Mouse (Mus musculus) CD4-positive naive resting alpha-beta T cell, adult 57 days (primary cell): Measurements from ENCODE around the gene En2. TPM values are rescaled to one million over a fixed set of nuclear protein-coding genes. Genes with fewer than 3 reads are reported as not detected.

ENCODE experiments used
- total RNA-seq: library from RNA; stranded (reverse); gene quantifications from one replicate; pipeline ENCODE4 v1.2.4, GENCODE M21; 2023

Gene En2
- not detected for total RNA-seq

DNA sequence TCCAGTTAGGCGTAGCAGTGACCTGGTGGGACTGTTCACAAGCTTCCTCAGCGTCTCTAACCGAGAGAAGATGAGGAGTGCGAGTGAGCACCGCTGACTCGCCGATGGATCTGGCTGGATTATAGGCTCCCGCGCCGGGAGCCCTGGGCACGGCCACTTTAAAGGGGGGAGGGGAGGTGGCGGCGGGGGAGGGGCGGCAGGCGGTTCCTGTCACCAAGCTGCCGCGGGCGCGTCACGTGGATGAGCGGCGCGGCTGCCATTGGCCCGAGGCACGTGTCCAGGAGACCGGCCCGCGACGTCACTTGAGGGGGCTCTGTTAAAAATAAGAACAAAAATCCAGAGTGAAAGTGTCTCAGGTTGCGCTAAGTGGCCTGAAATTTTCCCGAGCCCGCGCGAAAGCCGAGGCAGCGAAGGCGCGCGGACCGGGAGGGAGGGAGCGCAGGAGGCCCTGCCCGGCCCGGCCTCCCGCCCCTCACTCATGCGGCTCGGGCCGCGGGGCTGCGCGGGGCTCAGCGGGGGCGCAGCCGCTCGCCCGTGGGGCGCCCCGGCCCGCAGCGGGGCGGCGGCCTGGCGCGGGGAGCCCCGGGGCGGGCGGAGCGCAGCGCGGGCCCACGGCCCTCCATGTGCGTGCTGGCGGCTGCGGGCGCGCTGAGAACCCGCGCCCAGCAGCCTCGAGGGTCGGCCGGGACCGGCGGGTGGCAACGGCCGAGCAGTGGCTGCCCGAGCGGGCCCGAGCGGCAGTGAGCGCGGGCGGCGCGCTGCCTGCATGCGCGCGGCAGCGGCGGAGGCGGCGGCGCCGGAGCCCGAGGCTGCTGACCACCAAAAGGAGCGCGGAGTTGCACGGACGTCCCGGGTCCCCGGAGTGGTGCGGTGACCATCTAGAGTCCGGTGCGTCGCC, at the start of gene En2:
En2 (plus strand) TSS at position 337 of the 898 bp plus-strand sequence.

Other genes with a start within 250 kb of the En2 start
- 124 TPM for gene Insig1, start 94.3 kb upstream of the En2 start, total RNA-seq
- not detected for gene Cnpy1, start 80.1 kb downstream of the En2 start, total RNA-seq
- 167 TPM for gene Rbm33, start 151.4 kb downstream of the En2 start, total RNA-seq